Mouse (Mus musculus): Measurements from ENCODE around the gene Cuedc1. TPM values are rescaled to one million over a fixed set of nuclear protein-coding genes. Genes with fewer than 3 reads are reported as not detected.
"Not testable (repeated sequence)": the region's sequence is repeated elsewhere in the genome, so short reads cannot be mapped to it uniquely, and the experiment has no call there.

The Cuedc1 gene
- total RNA-seq, 2 experiments from 2014 or later, result 0.84 TPM; not detected in 1

DNA sequence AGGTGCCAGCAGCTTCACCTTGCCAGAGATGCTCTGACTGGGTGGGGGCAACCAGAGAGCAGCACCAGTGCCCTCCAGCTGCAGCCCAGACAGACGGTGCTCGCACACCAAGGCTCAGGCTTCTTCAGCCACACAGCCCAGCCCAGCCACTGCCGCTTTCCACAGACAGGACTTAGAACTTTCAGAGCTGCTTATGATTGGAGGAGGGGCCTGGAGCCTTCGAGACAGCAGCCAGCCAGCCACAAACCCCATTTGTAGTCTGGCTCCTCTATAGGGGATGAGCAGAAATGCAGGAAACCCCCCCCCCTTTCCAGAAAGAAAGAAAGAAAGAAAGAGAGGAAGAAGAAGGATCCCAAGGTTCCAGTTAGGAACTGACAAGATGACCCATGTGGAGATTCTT is 94.7 kb downstream of the Cuedc1 start:
- no peak for ATAC-seq (replicated peaks; ENCODE audit: low FRiP score, poor library complexity, severe bottlenecking)

DNA sequence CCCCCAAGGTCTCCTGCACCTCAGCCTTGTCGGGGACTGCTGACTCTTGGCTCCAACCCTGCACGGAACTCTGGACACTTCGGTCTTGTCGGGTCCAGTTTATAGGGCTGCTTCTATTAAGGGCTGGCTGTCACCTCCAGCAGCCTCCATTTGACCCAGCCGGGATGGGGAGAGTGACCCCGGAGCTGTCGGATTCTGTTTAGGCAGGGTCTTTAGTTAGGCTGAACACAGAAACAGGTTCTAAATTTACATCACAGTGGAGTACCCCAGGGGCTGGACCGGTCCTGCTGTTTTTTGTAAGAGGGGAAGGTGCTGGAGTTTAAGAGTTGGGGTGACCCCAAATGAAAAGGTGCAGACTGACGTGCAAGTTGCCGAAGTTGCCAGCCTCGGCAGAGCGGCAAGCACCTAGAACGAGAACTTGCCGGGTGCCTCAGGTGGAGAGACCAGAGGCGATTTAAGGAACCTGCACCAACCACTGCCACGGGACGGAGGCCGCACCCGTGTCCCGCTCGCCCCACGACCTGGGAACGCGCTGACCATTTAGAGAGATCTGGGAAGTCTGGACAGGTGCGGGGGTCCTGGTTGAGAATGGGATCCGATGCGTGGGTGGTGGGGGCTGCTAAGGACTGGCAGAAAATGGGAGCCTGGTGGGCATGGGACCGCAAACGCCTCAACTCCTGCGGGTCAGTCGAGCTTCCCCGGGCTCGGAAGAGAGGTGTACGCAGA is 95.4 kb downstream of the Cuedc1 start:
- no peak for ATAC-seq (replicated peaks; ENCODE audit: low FRiP score, poor library complexity, severe bottlenecking)

DNA sequence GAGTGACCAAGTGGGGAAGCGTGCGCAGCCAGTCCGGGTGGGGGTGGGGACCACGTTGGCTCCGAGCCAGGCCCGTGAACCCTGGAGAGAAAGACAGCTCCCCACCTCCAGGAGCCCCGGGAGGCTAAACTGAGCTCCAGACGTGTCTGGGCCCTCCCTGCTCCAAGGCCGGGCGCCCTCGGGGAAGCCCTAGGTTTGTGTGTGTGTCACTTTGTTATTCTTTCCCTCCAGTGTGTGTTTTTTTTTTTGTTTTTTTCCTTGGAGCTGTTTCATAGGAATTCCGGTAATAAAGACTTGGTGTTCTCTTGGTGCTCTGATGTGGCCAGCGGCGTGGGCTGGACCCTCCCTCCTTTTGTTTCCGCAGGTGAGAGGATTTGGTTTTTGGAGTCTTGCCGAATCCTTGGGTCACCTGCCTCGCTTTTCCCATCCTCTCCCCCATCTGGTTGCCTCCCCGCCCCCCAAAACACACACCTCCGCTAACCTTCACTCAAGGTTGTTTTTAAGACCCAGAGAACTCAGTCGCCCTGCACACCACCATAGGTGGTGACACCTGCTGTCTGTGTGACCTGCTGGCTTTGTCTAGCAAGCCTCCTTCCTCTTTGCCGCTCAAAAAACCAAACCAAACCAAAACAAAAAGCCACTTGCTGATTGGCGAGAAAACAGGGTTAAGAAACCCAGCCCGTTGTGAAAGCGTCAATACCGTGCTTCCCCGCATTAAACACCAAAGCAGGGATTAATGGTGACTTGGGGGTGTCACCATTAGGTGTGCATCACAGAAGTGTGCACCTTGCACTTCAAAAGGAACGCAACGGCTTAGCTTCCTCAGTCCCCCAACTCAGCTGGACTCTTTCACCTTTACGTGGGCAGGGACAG is 96.2 kb downstream of the Cuedc1 start:
- no peak for ATAC-seq (replicated peaks; ENCODE audit: low FRiP score, poor library complexity, severe bottlenecking)

DNA sequence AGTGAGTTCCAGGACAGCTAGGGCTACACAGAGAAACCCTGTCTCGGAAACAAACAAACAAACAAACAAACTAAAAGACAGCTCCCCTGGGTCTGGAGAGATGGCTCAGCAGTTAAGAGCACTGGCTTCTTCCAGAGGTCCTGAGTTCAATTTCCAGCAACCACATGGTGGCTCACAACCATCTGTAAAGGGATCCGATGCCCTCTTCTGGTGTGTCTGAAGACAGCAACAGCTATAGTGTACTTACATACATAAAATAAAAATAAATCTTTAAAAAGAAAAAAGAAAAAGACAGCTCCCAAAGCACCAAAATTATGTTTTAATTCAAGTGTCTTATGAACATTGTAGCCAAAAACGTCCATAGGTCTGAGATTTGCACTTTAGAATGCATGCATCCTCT is 97.8 kb downstream of the Cuedc1 start:
- ATAC-seq (replicated peaks; ENCODE audit: low FRiP score, poor library complexity, severe bottlenecking), result not testable (repeated sequence)

DNA sequence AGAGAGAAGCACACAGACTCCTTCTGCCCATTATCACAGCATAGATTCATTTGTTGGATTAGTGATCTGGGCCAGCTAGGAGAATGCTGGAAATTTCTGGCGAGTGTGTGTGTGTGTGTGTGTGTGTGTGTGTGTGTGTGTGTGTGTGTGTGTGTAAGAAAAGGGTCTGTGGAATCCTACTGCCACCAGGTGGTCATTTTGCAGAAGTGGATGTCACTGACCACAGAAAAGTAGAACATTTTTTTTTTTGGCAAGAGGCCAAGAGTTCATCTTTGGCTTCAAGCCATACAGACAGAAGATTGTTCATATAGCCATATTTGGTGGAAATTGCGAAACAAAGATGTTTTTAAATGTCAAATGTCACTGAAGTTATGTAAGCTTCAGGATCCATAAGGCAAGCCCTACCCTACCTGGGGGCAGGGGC is 99.3 kb downstream of the Cuedc1 start:
- ATAC-seq (replicated peaks; ENCODE audit: low FRiP score, poor library complexity, severe bottlenecking), result no peak

DNA sequence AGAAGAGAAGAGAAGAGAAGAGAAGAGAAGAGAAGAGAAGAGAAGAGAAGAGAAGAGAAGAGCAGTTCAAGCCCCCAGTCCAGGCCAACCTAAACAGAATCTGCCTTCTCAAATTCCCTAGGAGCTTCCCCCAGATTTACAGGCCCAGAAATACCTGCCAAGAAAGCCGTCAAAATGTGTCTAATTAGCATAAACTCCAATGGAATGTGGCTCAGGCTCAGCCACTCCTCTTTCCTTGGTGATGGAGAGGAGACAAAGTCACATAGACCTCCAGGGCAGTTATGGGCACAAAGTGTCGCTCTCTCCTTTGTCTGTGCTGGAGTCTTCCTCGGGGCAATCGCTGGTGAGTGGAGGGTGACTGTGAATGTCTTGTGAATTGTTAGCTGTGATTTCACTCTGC is 100.4 kb downstream of the Cuedc1 start:
- no peak for ATAC-seq (replicated peaks; ENCODE audit: low FRiP score, poor library complexity, severe bottlenecking)

DNA sequence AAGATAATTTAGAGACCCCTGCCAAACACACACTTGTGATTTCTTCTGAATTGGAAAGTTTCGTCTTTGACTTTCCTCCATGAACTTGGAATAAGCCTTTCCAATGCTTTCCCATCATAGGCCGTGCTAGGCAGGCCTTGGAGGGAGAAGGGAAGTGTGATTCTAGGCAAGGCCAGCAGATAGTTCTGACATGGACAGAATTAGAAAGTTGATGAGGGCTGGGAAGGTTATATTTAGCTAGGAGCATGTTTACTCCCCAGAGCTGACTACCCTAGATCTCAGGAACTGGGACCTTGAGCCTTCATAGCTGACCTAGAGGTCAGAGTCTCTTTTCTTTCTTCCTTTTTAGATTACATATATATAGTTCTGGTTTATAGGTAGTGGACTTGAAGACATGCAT is 103.3 kb downstream of the Cuedc1 start:
- no peak for ATAC-seq (replicated peaks; ENCODE audit: low FRiP score, poor library complexity, severe bottlenecking)

DNA sequence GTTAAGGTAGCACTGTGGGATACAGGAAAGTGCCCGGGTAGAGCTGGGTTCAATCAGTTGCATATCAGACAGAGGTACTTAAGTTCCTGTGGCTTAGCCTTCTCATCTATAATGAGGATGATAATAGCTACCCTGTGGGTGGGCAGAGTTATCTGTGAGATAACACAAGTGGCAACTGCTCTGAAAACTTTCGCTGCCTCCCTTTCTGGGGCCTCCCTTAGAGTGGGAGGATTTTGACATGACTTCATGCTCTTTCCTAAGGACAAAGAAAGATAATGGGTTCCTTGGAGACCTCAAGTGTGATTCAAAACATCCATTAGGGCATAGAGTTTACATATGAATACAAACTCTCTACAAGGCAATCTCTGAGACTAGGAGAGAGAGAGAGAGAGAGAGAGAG is 104.2 kb downstream of the Cuedc1 start:
- ATAC-seq (replicated peaks; ENCODE audit: low FRiP score, poor library complexity, severe bottlenecking), result no peak

DNA sequence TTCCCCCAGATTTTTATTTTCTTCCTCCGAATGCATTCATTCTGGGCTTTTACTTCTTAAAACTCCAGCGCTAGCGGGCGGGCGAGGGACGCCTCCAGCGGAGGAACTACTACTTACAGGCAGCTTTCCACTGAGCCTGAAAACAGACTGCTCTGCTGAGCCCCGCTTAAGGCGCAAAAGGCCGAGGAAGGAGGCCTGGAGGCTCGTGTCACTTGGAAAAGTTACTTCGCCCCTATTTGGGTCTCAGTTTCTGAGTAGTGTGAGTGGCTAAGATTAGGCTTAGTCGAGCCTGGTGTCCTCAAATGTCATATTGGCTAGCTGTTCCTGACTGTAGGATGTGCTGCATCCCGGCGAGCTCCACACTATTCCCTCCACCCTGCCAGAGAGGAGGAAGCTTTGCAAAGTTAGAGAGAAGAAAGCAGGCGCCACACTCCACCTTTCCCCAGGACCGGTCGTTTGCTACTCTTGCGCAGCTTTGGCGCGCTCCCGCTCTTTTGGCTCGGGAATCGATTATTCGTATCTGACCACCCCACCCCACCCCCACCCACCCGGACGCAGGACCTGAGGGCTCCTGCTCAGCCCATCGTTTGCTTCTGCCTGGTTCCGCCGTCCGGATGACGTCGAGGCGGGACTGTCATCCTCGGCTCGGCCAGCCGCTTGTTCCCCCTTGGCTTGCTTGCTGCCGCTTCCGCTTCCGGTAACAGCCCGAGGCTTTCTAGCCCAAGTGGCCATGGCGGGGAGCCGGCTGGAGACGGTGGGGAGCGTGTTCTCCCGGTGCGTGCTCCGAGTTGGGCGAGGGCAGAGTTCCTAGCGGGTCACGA is 106.1 kb downstream of the Cuedc1 start, which contains the start of gene Mrps23:
Gene Mrps23, plus strand, starts transcription at position 677 of the 821 bp plus-strand sequence.
- peak; percentile 93 for ATAC-seq (replicated peaks; ENCODE audit: low FRiP score, poor library complexity, severe bottlenecking)

DNA sequence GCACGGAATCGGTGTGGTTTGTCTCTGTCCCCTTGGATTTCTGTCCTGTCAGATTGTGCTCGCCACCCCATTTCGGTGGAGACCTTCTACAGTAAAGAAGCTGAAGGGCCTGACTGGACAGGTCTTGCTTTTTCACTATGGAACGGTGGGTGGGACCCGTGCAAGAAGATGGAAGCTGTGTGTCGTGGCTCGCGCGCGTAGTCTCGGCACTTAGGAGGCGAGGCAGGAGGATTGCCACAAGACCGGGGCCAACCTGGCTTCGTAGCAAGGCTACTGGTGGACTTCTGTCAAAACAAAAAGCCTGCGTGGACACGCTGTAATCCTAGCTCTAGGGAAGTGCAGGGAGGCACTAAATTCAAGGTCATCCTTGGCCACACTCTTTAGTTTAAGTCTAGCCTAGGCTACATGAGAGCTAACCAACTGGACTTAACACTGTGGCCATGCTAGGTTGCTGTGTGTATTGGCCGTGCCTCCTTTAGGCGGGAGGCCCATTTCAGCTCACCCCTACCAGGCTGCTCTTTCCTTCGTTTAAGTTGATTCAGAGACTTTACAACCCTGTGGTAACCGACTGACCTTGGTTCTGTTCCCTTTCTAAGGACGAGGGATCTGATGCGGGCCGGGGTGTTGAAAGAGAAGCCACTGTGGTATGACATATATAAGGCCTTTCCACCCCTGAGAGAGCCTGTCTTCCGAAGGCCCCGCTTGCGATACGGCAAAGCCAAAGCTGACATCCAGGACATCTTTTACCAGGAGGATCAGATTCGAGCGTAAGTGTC is 106.9 kb downstream of the Cuedc1 start:
- ATAC-seq (replicated peaks; ENCODE audit: low FRiP score, poor library complexity, severe bottlenecking), result peak; percentile 37

DNA sequence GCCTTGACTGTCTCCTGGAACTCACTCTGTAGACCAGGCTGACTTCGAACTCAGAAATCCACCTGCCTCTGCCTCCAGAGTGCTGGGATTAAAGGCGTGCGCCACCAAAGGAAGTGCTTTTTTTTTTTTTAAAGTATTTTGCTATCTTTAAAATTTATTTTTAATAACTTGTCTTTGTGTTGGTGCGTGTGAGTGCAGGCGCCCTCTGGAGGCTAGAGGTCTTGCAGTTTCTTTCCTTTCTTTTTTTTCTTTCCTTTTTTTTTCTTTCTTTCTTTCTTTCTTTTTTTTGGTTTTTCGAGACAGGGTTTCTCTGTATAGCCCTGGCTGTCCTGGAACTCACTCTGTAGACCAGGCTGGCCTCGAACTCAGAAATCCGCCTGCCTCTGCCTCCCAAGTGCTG is 108.7 kb downstream of the Cuedc1 start:
- not testable (repeated sequence) for ATAC-seq (replicated peaks; ENCODE audit: low FRiP score, poor library complexity, severe bottlenecking)

DNA sequence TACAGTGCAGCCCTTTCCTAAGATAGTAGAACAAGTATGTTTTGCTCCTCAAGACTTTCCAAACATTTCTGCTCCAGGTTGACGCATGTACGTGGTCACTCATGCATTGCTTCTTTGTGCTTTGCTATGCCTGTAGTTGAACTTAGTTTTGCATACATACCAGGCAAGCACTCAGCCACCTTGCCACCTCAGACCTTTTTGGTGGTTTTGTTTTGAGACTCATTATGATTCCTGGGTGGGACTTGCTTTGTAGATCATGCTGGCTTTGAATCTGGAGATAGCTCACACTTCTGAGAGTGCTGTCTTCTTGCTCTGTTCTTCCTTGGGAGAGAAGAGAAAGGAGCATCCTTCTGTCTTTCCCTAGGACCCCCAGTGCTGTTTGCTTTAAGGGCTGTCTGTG is 109.8 kb downstream of the Cuedc1 start:
- ATAC-seq (replicated peaks; ENCODE audit: low FRiP score, poor library complexity, severe bottlenecking), result no peak

DNA sequence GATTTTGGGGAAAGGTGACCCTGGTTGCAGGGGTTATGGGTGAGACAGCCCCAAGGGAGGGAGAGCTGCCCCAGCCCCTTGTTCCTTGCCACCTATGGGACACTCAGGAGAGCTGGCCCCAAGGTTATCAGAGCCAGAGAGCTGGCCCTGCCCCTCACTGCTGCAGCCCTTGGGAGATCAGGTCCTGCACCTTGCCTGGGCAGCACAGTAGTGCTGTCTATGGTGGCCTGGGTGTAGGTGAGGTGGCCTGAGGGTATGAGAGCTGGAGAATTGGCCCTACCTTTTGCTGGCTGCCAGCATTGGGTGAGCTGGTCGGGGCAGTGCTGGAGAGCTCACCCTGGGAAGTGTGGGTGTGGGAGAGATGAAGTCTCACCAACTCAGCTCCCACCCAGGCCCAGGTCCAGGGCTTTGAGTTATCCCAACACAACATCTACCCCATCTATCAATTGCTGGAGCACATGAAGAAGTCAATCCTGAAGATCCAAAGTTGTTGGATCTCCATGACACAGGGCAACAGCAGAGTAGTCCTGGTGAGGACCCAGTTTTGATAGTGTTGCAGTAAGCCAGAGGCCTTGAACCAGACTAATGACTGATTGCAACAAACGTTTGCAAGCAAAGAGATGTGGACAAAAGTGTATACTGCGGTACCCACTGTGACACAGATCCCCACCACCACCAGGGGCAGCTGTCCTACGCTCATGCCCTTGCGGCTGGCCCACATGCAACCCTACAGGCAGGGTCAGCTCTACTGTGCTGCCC is 114.1 kb downstream of the Cuedc1 start:
- ATAC-seq (replicated peaks; ENCODE audit: low FRiP score, poor library complexity, severe bottlenecking), result no peak

DNA sequence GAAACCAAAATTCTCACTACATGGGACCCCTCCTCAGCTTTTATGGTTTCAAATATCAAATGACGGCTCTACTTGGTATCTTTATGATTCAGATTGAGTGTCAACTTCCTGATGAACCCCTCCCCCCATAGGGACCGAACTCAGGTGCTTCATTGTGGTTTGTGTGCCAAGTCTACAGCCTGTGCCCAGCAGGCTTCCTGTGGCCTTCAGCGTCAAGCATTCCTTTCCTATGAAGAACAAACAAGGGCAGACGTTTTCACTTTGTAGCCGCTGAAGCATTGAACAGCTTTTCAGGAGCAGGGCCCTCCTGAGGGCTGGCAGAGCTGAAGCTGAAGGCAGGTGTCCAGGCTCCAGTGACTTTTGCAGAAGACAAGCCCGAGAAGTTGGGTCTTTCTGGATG is 115.9 kb downstream of the Cuedc1 start:
- ATAC-seq (replicated peaks; ENCODE audit: low FRiP score, poor library complexity, severe bottlenecking), result no peak

DNA sequence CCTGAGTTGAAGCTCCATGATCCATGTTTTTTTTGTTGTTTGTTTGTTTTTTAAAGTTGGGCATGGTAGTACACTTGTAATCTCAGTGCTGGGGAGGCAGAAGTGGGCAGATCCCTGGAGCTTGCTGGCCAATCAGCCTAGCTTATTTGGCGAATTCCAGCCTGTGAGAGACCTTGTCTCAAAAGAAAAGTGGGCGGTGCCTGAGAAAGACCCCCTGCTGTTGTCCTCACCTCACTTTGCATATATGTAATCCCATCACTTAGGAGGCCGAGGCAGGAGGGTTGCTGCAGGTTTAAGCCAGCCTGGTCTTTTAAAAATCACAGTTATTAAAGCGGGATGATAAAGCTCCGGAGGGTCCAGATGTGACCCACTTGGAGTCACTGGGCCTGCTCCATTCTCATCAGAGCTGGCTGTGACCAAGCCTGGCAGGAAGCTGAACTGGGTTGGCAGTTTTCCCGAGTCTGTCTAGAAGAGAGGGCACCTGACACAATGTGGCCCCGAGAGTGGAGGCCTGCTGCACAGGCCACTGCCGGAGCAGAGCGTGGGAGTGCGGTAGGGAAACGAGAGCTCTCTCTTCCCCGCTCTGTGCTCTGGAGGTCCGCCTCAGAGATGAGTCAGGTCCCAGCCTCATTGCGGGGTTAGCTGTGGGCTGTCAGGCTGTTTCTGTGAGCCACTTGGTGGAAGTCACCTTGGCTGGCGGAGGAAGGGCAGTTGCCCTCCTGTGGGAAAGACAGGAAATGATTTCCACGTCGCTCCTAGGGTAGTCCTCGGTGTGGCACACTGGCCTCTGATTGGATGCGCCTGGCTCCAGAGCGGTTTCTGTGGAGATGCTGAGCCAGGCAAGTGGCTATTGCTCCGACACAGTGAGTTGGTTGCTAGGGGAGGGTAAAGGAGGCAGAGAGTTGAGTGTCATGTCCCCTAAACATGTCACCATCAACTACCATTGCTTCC is 117.3 kb downstream of the Cuedc1 start:
- ATAC-seq (replicated peaks; ENCODE audit: low FRiP score, poor library complexity, severe bottlenecking), result no peak

DNA sequence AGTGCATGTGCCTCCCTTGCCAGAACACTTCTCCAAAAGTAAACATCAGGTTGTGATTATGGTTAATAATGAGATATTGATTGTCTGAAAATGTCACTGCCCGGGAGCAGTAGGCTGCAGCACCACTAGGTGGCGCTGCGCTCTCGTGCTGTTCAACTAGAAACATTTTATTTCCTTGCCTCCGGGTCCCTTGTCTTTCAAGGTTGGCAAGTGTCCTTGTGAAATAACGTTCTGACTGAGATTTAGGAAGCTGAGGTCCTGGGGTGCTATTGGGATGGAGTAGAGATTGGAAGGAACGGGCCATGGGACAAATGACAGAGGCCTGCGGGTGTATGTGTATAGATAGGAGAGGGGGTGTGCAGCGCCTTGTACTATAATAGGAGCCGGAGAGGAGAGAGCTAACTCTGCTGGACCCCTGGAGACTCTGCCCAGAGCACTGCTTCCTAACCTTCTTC is 118.4 kb downstream of the Cuedc1 start:
- 0 out of 2 replicates have a peak, but pooled peaks have one; percentile 37 for ATAC-seq (replicated peaks; ENCODE audit: low FRiP score, poor library complexity, severe bottlenecking)

DNA sequence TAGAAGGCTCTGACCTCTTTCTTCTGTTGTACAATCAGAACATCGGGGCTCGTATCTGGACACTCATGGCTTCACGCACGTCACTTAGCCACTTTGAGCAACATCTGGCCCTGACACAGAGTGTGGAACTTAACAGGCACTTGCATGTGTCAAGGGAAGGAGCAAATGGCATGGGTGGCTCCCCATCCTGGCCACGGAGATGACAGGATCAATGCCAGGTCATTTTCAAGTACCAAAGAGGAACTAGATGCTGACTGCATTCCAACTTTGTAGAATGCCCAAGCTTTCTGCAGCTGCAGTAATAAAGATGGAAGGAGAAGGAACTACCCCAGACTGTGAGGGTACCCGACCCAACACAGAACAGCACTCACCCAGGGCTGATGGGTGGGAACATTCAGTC is 120.3 kb downstream of the Cuedc1 start:
- no peak for ATAC-seq (replicated peaks; ENCODE audit: low FRiP score, poor library complexity, severe bottlenecking)

DNA sequence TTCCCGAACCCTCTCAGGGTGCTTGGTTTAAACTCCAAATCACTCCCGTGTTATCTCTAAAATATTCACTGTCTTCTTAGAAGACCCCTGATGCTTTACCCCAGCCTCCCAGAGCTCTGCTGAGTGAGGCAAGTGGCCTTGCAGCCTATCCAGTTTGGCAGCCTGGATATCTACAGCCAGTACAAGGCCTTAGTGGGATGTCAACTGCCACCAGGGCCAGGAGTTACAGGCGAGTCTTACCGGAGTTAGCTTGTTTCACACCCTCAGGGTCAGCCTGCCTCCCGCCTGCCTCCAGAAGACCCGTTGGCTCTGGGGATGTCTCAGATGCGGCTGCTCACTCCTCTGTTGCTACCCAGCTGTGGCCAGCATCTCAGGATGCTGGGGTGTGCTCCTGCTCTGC is 120.7 kb downstream of the Cuedc1 start:
- no peak for ATAC-seq (replicated peaks; ENCODE audit: low FRiP score, poor library complexity, severe bottlenecking)
